Mouse (Mus musculus): Measurements from ENCODE around the gene Arf5.

- TF ChIP-seq GATA1 (IDR thresholded peaks at IDR 0.05; ENCODE audit: low read length) = no peak
- TF ChIP-seq TAL1 (IDR thresholded peaks at IDR 0.05; ENCODE audit: low read length) = no peak
Observed at GRCm38 (mm10) chr6:28464630-28465029, 41.3 kb downstream of the Arf5 start.
